Mouse (Mus musculus): ENCODE measurements around the gene Ttc6.

GRCm38 (mm10) chr12:57545371-57546241, 18.3 kb upstream of the Ttc6 start:
- TF ChIP-seq POLR2A (IDR thresholded peaks at IDR 0.05; ENCODE audit: extremely low read depth, insufficient read depth, low read length) (peak; percentile 61; the same call in 1 of the 2 replicates), CTCF (IDR thresholded peaks at IDR 0.05; ENCODE audit: low read depth, low read length) (no peak)
